Mouse (Mus musculus) olfactory bulb, adult 2 months (tissue): Measurements from ENCODE around the gene Dlg5.

ENCODE experiments used
- CTCF ChIP-seq: fragments of 200-500 bp; IDR thresholded peaks from 2 replicates; pipeline ENCODE4 v1.5.1; 2012; ENCODE audit warnings: low read depth, mild to moderate bottlenecking, low read length, moderate library complexity; ENCODE audit not compliant: insufficient read depth
- POLR2A ChIP-seq: fragments of 200-500 bp; IDR thresholded peaks from 2 replicates; pipeline ENCODE4 v1.6.1; 2012; ENCODE audit warnings: mild to moderate bottlenecking, low read depth, low read length, moderate library complexity; ENCODE audit not compliant: insufficient read depth

- TF ChIP-seq POLR2A (no peak), CTCF (no peak)
Measured at GRCm38 (mm10) chr14:24094656-24095055, 151.1 kb downstream of the Dlg5 start.
